Mouse (Mus musculus) hindbrain, embryonic 15.5 days (tissue): Measurements from ENCODE around the gene Atp6v1g2. TPM values are rescaled to one million over a fixed set of nuclear protein-coding genes. Genes with fewer than 3 reads are reported as not detected.

Experiments
- ATAC-seq: fragments of 200-750 bp; cut with Nextera tagmentation; 2 replicates; pipeline ENCODE4 v1.8.0; 2017; ENCODE audit warnings: low read depth, moderate number of reproducible peaks, moderate TSS enrichment; ENCODE audit not compliant: low FRiP score
- H3K27ac ChIP-seq: fragments of 300-500 bp; sonication (generic); replicated peaks from 2 replicates; pipeline ENCODE4 v1.5.1; 2015; ENCODE audit warnings: mild to moderate bottlenecking, inconsistent platforms
- H3K27me3 ChIP-seq: fragments of 300-500 bp; sonication (generic); 2 replicates; pipeline ENCODE4 v1.6.1; 2015; ENCODE audit warnings: control low read depth, inconsistent platforms
- H3K36me3 ChIP-seq: fragments of 300-500 bp; sonication (generic); 2 replicates; pipeline ENCODE4 v1.6.1; 2015; ENCODE audit warnings: control low read depth, inconsistent platforms
- H3K4me1 ChIP-seq: fragments of 300-500 bp; sonication (generic); replicated peaks from 2 replicates; pipeline ENCODE4 v1.6.1; 2015; ENCODE audit warnings: control low read depth, inconsistent platforms
- H3K4me2 ChIP-seq: fragments of 300-500 bp; sonication (generic); 2 replicates; pipeline ENCODE4 v1.6.1; 2015; ENCODE audit warnings: moderate library complexity, mild to moderate bottlenecking, inconsistent platforms
- H3K4me3 ChIP-seq: fragments of 300-500 bp; sonication (generic); 2 replicates; pipeline ENCODE4 v1.5.1; 2015; ENCODE audit warnings: mild to moderate bottlenecking, inconsistent platforms
- H3K9ac ChIP-seq: fragments of 300-500 bp; sonication (generic); 2 replicates; pipeline ENCODE4 v1.6.1; 2015; ENCODE audit warnings: inconsistent platforms
- H3K9me3 ChIP-seq: fragments of 300-500 bp; sonication (generic); 2 replicates; pipeline ENCODE4 v1.6.1; 2016; ENCODE audit warnings: control low read depth, inconsistent platforms
- WGBS: fragments of 180-500 bp; shearing (Covaris S2); methylation state at CpG from one replicate; pipeline ENCODE4 v1.1.7; 2015; 5-methylcytosine and 5-hydroxymethylcytosine counted together
- polyA plus RNA-seq: library from polyadenylated mRNA; unstranded; fragments of >200 nt; fragmentation: Nextera tagmentation; extraction: Ambion mirVana; gene quantifications from 2 replicates; pipeline ENCODE4 v1.2.1, GENCODE M21; 2015

The Atp6v1g2 gene
- polyA plus RNA-seq, 1 experiment from 2014 or later = 110 TPM

DNA sequence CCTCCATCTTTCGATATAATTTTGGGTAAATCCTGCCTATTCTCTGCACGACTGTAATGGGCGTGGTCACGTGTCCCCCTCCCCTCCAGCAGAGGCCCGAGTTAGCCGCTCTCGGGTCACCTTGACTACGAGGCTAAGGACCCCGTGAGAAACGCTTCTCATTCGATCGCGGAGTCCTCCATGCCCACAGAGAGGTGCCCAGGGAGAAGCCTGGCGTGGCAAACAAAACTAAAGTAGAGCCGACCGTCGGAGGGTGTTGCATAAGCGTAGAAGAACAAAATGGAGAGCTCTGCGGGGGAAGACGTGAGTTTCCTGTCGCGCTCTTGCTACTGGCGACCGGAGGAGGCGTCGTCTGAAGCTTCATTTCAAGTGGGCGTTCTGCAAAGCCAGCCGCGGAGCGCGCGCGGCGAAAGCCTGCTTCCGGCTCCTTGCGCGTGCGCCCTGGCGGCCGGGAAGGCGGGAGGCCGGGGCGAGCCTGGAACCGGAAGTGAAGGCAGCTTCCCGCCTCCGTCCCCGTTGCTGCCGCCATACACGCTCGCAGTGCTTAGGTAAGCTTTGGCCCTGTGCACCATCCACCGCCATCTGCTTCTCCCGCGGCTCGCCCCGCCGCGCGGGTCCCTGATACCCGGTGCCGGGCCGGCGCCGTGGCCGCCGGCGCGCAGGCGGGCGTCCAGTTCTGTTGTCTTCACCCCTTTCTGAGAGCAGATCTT lies 8.0 kb downstream of the Atp6v1g2 start, which contains the start of gene Ddx39b:
Gene Ddx39b (plus strand): TSS at position 442 of the 710 bp plus-strand sequence.
- ATAC-seq = peak; percentile 91
- under 1% methylated on average over 69 of the region's 69 CpGs for WGBS
- Histone ChIP-seq H3K9ac (peak within 1 kb of the TSS; percentile 97), H3K4me3 (peak within 1 kb of the TSS; percentile 90), H3K9me3 (no peaks in the 10 kb centered on the region), H3K4me2 (peak within 1 kb of the TSS; percentile 66), H3K27me3 (no peaks in the 10 kb centered on the region), H3K36me3 (peaks cover 25% of the 10 kb centered on the region), H3K27ac (peak within 1 kb of the TSS; percentile 99), H3K4me1 (peaks cover 56% of the 10 kb centered on the region)

DNA sequence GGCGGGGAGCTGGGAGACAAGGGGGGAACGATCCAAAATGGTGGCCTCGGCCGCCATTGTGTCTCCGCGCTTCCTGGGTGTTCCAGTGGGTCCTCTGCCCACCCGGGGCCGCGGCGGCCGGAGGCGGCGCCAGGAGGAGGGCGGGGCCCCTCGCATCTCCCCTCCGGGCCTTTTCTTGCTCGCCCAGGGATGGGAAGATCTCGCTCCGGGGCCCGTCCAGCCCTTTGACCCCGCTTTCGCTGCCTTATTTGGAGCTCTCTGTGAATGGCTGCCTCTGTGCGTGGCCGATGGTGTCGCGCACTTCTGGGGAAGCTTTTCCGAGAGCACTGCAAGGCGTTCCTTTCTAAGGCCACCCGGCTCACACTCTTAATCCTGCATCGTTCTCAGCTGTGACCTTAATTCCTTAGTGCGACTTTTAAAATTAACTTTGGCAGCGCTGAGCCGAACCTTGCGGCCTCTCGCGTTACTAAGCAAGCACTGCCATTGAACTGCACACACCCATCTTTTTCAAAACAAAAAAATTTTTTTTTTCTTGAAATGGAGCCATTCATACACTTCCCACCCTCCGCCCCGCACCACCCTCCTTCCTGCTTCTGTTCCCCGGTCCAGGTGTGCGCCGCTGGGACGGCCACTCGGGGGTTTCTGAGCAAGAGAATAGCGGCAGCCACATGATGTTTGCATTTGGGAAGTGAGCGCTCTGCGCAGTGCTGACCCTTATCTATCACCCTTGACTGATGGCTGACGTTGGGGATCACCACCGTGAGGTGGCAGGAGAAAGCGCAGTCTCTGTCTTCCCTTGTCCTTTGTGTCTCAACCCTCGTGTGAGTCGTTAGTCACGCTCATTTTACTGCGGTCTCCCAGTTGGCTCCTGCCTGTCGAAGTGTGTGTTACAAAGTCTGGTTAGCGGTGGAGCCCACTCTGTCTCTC lies 8.8 kb downstream of the Atp6v1g2 start:
- Histone ChIP-seq H3K4me2 (peak overlapping the region; percentile 66), H3K9ac (peak overlapping the region; percentile 97), H3K27ac (peak overlapping the region; percentile 99), H3K4me3 (peak overlapping the region; percentile 90), H3K4me1 (peaks cover 48% of the 10 kb centered on the region), H3K9me3 (no peaks in the 10 kb centered on the region), H3K27me3 (no peaks in the 10 kb centered on the region), H3K36me3 (peaks cover 33% of the 10 kb centered on the region)
- WGBS = under 1% methylated on average over 53 of the region's 55 CpGs
- ATAC-seq = peak; percentile 42

DNA sequence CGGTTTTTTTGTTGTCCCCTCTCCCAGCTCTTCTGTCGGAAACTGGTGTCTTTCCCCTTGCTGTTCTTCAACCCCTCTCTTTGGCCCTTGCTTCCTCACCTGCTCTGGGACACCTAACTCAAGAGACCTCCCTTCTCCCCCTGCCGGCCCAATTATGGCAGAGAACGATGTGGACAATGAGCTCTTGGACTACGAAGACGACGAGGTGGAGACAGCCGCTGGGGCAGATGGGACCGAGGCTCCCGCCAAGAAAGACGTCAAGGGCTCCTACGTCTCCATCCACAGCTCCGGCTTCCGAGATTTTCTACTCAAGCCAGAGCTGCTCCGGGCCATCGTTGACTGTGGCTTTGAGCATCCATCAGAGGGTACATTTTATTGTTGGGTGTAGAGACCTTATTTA lies 9.6 kb downstream of the Atp6v1g2 start:
- Histone ChIP-seq H3K27ac (peak overlapping the region; percentile 99), H3K27me3 (no peaks in the 10 kb centered on the region), H3K4me3 (peak overlapping the region; percentile 90), H3K9ac (peak overlapping the region; percentile 97), H3K36me3 (peaks cover 41% of the 10 kb centered on the region), H3K4me2 (peak overlapping the region; percentile 66), H3K9me3 (no peaks in the 10 kb centered on the region), H3K4me1 (peaks cover 45% of the 10 kb centered on the region)
- no peak for ATAC-seq
- WGBS = 2% methylated on average over 16 of the region's 16 CpGs

DNA sequence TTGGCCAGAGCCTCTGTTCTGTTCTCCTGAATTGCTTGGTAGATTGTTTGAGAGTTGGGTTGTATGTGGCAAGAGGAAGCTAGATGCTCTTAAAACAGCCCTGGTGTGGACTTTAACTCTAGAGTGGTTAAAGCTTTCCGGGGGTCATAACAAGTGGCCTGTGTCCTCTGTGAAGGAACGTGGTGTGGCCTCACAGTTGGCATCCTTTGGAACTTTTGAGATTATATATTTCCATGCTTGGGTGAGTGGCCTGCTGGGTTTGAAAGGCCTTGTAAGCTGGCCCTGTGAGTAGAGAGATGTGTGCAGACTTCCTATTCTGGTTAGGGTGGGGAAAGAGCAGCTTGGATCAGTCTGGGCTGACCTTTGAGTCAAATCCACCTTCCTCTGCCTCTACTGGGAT lies 11.5 kb downstream of the Atp6v1g2 start:
- 0 out of 2 replicates have a peak overlapping the region, but pooled peaks have one; percentile 10 for H3K4me3 ChIP-seq
- no peak overlapping the region for H3K27ac ChIP-seq
- H3K4me1 ChIP-seq = peaks cover 44% of the 10 kb centered on the region
- H3K9ac ChIP-seq = 0 out of 2 replicates have a peak overlapping the region, but pooled peaks have one; percentile 0
- 77% methylated on average over 2 of the region's 2 CpGs for WGBS
- H3K4me2 ChIP-seq = peak overlapping the region; percentile 66
- no peaks in the 10 kb centered on the region for H3K9me3 ChIP-seq
- no peak for ATAC-seq
- no peaks in the 10 kb centered on the region for H3K27me3 ChIP-seq
- peaks cover 59% of the 10 kb centered on the region for H3K36me3 ChIP-seq

DNA sequence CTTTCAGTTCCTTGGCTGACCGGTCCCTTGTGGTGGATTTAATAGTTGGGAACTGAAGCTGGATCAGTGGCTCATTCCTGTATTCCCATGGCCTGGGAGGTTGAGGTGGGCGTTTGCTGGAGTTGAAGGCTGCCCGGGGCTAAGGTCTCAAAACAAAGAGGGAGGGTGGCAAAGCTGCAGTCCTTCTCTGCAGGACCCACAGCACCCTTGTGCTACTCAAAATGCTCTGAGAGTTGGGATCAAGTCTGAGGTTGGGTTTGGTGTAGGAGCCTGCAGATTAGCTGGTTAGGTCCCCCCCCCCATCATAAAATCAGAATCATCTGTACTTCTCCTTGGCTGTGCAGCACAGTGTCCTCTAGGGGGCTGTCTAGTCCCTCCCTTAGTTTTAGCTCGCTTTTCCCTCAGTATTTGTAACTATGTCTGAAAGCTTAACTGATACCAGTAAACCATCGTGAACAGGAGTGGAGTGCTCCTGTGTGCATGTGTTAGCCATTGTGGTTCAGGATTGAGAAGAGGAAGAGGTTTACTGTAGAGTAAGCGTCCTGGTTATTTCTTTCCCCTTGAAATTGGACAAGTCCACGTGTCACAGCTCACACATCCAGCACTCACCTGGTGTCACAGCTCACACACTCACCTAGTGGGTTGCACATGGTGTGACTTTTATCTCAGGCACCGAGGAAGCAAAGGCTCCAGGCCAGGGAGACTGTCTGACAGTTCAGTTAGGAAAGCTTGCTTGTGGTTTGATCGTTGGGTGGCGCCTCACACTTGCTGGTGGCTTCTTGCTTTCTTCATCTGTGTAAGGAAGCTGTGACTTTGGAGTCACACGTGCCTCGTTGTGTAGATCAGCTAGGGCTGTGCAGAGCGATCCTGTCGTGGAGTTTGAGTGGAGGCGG lies 12.5 kb downstream of the Atp6v1g2 start:
- 81% methylated on average over 15 of the region's 15 CpGs for WGBS

DNA sequence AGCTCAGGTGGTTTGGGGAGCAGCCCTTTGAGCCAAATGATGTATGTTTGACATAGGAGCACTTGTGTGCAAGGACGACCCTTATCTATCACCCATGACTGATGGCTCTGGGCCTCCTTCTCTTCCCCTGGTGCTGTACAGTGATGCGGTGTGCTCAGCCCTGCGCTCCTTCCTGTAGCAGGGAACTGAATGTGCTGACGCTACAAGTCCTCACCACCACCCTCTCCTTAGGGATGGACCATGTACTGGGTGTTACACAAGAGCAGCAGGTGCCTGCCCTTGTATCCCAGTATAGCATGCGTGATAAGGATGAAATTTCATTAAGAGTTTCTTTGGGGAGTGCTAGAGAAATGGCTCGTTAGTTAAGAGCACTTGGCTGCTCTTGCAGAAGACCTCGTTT lies 13.7 kb downstream of the Atp6v1g2 start:
- no peak for ATAC-seq
- Histone ChIP-seq H3K4me1 (peaks cover 35% of the 10 kb centered on the region), H3K36me3 (peaks cover 75% of the 10 kb centered on the region), H3K27me3 (no peaks in the 10 kb centered on the region), H3K9me3 (no peaks in the 10 kb centered on the region), H3K9ac (no peak overlapping the region), H3K4me2 (no peak overlapping the region), H3K27ac (no peak overlapping the region), H3K4me3 (no peak overlapping the region)
- 79% methylated on average over 7 of the region's 7 CpGs for WGBS

More for the DNA sequence above, 12.5 kb downstream of the Atp6v1g2 start:
- H3K9ac ChIP-seq = peak overlapping the region; percentile 7; the same call in 1 of the 2 replicates
- peaks cover 69% of the 10 kb centered on the region for H3K36me3 ChIP-seq
- no peak overlapping the region for H3K27ac ChIP-seq
- no peak for ATAC-seq
- H3K9me3 ChIP-seq = no peaks in the 10 kb centered on the region
- 0 out of 2 replicates have a peak overlapping the region, but pooled peaks have one; percentile 10 for H3K4me3 ChIP-seq
- no peaks in the 10 kb centered on the region for H3K27me3 ChIP-seq
- peak overlapping the region; percentile 66; the same call in 1 of the 2 replicates for H3K4me2 ChIP-seq
- peaks cover 35% of the 10 kb centered on the region for H3K4me1 ChIP-seq

DNA sequence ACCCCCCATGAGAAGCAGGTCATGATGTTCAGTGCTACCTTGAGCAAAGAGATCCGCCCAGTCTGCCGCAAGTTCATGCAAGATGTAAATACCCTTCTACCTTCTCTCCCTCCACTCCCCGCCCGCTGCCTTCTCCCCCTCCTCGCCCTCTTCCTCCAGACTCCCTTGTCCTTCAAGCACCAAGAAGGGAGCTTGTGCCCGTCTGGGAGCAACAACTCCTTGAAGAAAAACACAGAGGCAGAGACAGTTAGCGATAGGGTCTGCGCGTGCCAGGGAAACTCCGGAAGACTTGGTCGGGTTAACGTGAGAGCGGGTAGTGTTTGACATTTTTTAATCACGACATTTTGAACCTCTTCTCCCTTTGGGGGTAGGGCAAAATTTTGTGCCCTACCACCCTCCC lies 15.5 kb downstream of the Atp6v1g2 start:
- Histone ChIP-seq H3K9me3 (no peaks in the 10 kb centered on the region), H3K27me3 (no peaks in the 10 kb centered on the region), H3K4me1 (peaks cover 25% of the 10 kb centered on the region), H3K27ac (no peak overlapping the region), H3K4me3 (no peak overlapping the region), H3K9ac (no peak overlapping the region), H3K36me3 (peaks cover 92% of the 10 kb centered on the region), H3K4me2 (no peak overlapping the region)
- ATAC-seq = no peak
- 92% methylated on average over 14 of the region's 14 CpGs for WGBS

DNA sequence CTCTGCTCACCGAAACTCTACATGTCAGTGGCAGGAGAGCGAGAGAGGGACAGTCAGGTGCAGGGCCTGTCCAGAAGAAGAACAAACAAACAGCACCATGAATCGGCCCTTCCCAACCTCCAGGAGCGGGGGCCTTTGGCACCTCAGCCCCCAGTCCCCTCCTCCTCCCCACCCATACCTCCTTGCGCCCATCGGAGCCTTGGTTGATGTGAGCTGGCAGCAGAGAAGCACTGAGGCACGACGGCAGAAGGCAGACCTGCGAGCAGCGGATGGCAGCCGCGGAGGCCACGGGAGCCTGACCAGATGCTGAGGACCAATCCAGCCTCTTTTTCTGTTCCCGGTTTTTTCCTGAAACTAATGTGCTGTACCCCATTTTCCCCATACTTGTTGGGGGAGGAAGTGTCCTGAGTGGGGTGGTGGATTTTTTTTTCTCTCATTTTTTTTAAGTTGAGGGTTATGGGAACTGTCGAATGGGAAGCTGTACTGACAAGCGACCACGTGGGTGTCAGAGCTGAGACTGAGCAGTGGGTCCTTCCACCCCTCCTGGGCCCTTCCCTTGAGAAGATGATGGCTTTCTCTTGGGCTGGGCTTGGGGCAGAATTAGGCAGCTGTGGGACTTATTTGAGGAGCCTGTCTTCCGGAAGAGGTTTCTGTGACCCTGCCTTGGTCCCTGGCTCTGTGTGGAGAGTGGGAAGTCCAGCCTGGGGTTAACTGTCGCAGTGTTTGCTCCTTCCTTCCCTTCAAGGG lies 16.2 kb downstream of the Atp6v1g2 start:
- H3K4me2 ChIP-seq = no peak overlapping the region
- H3K4me1 ChIP-seq = peaks cover 19% of the 10 kb centered on the region
- no peaks in the 10 kb centered on the region for H3K27me3 ChIP-seq
- WGBS = 84% methylated on average over 19 of the region's 19 CpGs
- H3K9me3 ChIP-seq = no peaks in the 10 kb centered on the region
- peaks cover 90% of the 10 kb centered on the region for H3K36me3 ChIP-seq
- no peak for ATAC-seq
- no peak overlapping the region for H3K27ac ChIP-seq
- no peak overlapping the region for H3K9ac ChIP-seq
- no peak overlapping the region for H3K4me3 ChIP-seq

DNA sequence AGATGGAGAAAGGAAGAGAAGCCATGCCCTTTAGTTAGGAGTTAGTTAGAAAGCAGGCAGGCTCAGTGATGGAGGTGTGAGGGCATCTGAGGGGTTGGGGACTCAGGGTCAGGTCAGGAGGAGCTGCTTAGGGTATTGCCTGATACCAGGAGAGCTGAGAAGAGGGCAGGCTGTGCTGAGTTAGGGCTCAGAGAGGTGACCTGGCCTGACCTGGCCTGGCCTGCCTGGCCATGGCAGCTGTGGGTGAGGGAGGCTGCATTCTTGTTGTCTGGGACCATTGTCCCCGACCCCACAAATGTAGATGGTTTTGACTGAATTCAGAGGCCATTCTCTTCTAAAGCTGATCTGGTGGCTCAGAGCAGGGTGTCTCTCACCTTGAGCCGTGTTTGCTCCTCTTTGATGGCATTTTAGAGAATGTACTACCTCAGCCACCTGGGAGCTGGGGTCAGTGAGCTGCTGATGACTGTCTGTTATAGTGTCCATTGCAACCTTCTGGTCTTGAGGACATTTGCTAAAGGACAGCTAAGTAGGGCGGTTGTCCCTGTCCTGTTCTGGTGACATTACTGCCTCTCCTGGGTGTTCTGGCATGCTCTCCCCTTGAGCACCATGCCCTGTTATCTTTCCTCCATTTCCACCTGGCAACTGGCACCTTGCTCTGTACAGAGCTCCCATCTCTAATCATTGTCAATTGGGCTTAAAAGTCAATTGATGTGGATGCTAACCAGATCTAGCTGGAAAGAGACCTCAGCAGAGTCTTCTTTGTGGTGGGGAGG lies 17.1 kb downstream of the Atp6v1g2 start:
- Histone ChIP-seq H3K36me3 (peaks cover 82% of the 10 kb centered on the region), H3K27ac (no peak overlapping the region), H3K9me3 (no peaks in the 10 kb centered on the region), H3K9ac (no peak overlapping the region), H3K4me2 (no peak overlapping the region), H3K4me3 (no peak overlapping the region), H3K4me1 (peaks cover 10% of the 10 kb centered on the region), H3K27me3 (no peaks in the 10 kb centered on the region)
- 85% methylated on average over 3 of the region's 3 CpGs for WGBS
- no peak for ATAC-seq

DNA sequence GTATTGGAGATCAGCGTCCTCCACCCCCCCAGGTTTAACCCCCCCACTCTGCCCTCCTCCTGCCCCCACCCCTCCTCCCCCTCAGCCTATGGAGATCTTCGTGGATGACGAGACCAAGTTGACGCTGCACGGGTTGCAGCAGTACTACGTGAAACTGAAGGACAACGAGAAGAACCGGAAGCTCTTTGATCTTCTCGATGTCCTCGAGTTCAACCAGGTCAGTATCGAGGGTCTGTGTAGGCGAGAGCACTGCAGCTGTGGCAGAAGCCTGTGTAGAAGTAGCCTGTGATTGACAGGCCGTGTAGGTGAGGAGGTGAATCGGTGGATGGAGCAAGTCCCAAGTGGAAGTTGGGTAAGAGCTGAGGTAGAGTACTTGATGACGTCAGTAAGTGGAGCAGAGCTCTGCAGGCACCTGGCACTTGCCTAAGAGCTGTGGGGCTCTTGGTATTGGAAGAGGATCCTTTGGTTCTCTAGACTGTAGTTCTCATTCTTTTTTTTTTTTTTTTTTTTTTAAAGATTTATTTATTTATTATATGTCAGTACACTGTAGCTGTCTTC lies 17.8 kb downstream of the Atp6v1g2 start:
- Histone ChIP-seq H3K4me2 (no peak overlapping the region), H3K27me3 (no peaks in the 10 kb centered on the region), H3K4me1 (peaks cover 2% of the 10 kb centered on the region), H3K36me3 (peaks cover 75% of the 10 kb centered on the region), H3K9ac (no peak overlapping the region), H3K9me3 (no peaks in the 10 kb centered on the region), H3K4me3 (no peak overlapping the region), H3K27ac (no peak overlapping the region)
- ATAC-seq = no peak
- WGBS = 85% methylated on average over 15 of the region's 15 CpGs
